Mouse (Mus musculus): ENCODE data around the gene Arhgdia.

Gene Arhgdia

DNA sequence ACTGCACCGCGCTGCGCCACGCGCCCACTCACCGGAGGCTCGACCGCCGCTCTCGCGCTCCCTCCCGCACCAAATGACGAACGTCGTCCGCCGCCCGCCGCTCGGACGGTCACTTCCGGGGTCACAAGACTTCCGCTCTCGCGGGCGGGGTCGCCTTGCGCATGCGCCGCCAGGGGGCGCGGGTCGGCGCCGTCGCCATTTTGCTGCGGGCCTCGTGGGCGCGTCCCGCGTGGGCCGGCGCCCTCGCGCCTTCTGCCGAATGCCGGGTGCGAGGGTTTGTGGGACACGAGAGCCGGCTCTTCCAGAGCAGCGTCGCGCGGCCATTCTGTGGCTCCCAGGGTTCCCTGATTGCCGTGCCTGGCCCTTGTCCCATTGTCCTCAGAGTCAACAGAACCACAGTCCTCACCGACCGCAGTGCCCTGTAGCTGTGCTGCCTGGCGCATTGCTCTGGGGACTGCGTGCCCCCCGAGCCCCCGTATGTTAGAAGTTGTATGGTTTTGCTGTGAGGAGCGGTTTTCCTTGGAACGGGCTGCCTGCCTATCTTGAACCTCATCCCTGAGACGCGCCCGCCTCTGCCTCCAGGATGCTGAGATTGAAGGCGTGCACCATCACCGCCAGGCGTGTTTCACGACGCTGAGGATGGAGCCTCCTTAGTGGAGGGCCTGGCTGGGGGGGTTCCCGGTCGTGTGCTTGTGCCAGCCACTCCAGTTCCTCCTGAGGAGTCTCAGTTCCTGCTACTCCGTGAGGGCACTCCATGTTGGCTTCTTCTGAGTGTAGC, at the start of gene Arhgdia:
Gene Arhgdia, minus strand, starts transcription at position 135 of the 778 bp plus-strand sequence.
- DNase-seq (ENCODE audit: low spot score in 2 of 2), result peak; percentile 83 to 90

DNA sequence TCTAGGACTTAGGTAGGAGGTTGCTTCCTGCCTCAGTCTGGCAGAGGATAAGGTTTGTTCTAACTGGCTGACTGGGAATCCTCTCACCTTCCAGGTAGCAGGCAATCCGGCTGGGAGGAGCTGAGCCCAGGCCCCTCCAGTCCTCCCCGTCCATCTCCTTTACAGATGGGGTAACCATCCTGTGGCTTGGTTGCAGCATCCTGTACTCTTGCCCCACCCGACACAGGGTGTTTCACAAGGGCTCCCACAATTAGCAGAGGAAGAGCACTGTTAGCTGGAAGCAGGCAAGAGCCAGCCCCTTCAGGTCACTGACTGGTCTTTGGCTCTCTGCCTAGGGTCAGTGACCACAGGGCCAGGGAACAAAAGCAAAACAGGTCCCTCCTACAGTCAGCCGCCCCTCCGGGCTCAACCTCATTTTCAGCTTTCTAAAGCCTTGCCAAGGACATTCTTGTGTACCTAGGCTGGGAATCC, 49.0 kb upstream of the Arhgdia start:
- DNase-seq (ENCODE audit: low spot score in 2 of 2), result peak in 1 of 2 experiments; percentile 29

GRCm38 (mm10) chr11:120629911-120630310, 48.5 kb upstream of the Arhgdia start:
- peak in 1 of 2 experiments; percentile 11 for DNase-seq (ENCODE audit: low spot score in 2 of 2)

DNA sequence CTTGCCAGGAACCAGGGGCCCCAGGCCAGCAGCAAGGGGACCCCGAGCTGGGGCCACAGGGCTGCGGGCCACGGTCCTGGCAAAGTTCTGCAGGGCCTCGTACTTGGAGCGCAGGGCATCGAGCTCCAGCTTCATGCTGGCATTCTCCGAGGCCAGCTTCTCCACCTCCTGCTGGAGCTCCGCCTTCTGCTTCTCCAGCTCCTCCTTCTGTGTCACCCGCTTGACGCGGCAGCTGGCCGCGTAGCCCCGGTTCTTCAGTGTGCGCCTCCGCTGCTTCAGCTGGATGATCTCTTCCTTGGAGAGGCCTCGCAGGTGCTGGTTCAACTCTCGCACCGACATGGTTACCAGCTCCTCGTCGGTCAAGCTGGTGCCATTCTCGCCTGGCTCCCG, 47.9 kb upstream of the Arhgdia start:
- peak in 1 of 2 experiments; percentile 19 for DNase-seq (ENCODE audit: low spot score in 2 of 2)

- DNase-seq (ENCODE audit: low spot score in 2 of 2), result no peak
These were observed 47.3 kb upstream of the Arhgdia start for GRCm38 (mm10) chr11:120628601-120629340.

DNA sequence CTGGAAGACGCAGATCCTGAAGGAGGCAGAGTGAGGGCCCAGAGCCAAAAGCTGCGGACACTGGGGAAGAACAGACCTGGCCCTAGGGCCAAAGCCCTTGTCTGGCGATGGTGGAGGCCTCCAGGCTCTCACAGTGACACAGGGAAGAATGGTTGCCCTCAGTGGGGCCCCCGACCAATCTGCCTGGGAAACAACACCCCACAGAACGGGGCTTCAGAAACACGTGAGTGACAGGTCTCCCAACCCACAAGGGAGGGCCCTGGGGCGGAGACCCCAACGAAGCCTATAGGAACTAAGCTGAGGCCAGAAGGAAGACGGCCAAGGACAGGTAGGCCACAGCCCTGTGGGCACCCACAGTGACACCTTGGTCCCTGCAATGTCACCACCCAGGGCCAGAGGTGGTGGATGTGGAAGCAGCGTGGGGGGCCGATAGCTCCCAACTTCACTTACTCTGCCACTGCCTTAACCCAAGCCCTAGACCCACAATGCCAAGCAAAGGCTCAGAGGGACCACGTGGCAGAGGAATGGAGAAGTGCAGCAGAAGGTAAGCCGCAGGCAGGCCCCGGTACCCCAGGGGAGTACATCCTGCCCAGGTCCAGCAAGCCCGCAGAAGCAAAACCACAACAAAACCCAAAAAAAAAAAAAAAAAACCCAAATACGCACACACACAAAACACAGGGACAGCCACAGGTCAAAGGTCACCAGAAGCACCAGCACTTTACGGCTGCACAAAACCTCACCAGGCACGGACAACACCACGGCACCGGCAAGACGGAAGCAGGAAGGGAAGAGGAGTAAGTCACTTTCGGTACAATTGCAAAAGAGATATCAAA, 46.3 kb upstream of the Arhgdia start:
- no peak for DNase-seq (ENCODE audit: low spot score in 2 of 2)

DNA sequence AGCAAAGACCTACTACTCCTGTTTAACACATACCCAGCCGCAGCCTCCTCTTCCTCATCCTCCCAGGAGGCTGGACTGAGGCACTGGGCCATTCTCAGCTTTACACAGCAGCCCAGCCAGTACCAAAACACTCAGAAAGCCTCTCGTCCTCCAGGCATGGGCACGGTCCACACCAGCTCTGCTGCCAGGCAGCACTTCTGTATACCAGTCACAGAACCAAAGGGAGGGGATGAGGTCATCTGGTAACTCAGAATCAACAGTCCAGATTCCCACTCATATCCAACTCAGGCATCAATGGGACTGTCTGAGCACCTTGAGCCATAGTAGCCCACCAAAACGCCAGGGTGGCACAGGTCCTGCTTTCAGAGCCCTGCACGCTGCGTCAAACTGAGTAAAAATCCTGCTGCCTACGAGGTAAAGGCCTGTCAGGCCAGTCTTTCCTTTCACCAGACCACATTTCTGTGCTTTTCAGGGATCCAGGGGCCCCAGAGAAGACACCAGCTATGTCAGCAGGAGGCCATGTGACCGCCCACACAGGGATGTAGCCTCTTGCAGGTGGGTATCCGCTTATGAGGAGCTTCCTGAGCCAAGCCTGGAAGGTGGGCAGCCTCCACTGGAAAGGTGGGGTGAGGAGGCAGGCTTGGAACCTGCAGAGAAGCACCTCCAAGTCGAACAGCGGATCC, 45.5 kb upstream of the Arhgdia start:
- DNase-seq (ENCODE audit: low spot score in 2 of 2), result no peak

GRCm38 (mm10) chr11:120625152-120625775, 43.8 kb upstream of the Arhgdia start, which contains the start of gene Sirt7:
Sirt7 (minus strand) TSS chr11:120625240.
- no peak for DNase-seq (ENCODE audit: low spot score in 2 of 2)

- peak; percentile 75 to 82 for DNase-seq (ENCODE audit: low spot score in 2 of 2)
These were observed 43.3 kb upstream of the Arhgdia start for GRCm38 (mm10) chr11:120624680-120625111.

GRCm38 (mm10) chr11:120623961-120624679, 42.7 kb upstream of the Arhgdia start:
- peak in 1 of 2 experiments; percentile 66 for DNase-seq (ENCODE audit: low spot score in 2 of 2)

DNA sequence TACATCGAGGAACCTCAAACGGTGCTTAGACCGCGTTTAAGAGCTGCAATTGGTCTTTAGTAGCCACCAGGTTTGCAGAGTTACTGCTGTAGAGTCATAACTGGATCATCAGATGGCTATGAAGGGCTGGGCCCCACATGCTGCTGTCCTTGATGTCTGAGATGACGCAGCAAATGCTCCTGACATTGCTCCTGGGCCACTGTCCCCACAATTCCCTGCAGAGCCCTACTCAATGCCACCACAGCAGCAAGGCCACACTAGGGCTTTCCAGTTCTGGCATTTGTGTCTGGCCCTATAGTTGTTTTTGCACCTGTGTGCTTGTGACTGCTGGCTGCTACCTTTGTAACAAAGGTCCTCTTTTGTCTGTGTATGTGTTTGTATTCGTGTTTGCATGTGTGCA, 41.4 kb upstream of the Arhgdia start:
- no peak for DNase-seq (ENCODE audit: low spot score in 2 of 2)

GRCm38 (mm10) chr11:120620195-120620594, 38.8 kb upstream of the Arhgdia start:
- DNase-seq (ENCODE audit: low spot score in 2 of 2), result no peak

DNA sequence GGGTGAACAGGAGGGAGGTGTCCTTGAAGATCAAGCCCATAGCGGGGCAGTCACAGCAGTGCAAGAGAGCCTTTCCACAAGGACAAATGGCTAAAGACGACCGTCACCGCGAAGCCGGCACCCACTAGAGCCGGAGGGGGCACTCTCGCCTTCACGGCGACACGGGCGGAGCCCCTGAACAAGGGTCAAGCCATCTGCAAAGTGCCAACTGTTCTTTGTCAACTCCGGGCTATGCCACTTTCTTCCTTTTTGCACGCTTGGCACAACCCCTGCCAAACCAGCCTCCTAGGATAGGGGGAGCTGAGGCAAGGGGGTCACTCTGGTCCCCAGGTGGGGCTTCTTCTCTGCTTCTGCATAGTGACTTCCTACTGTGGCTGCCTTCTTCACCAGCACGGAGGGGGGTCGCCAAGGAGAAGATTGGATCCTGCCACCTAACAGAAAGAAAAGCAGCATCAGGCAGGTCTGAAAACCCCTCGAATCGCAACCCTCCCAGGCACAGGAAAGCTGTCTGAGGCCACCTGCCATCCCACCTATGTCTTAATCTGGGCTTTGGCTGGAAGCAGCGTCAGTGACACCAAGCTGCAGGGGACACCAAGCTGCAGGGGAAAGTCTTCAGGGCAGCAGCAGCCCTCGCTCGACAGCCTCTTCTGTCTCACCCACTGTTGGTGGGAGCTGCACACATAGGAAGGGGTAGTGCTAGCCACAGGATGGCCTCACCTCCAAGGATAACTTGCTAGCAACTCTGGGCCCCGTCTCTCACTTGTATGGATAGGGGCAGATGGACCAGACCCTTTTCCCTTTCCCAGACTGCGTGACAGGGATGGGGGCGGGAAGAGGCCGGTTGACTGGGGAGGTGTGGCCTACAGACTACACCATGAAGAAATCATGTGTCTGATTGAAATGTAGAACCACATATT, 37.5 kb upstream of the Arhgdia start:
- DNase-seq (ENCODE audit: low spot score in 2 of 2), result no peak

DNA sequence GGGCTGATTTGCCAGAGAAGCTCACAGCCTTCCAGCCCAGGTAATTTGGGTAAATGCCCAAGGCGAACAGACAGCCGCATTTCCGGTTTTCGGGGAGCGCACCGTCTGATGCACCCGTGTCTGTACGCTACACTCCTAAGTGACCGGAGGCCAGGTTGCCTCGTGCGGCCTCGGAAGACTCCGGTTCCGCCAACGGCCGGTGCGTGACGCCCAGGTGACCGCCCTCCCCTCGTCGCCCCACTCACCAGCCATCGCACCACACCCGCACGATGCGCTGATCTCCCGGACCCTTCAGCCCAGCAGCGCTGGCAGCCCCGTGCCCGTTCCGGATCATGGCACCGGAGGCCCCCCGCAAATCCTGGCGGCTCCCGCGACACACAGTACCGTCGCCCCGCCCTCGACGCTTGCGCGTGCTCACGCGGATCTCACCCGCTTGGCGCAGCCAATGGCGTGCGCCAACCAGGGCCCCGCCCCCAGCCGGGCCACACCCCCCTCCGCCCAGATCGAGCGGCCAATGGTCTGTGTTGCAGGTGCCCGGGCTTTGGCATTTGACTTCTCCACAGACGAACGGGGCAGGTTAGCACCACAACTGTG, 36.2 kb upstream of the Arhgdia start, which contains the start of gene Pcyt2:
Gene Pcyt2, minus strand, starts transcription at position 418 of the 594 bp plus-strand sequence.
- DNase-seq (ENCODE audit: low spot score in 2 of 2), result peak; percentile 87 to 91

GRCm38 (mm10) chr11:120616617-120617294, 35.3 kb upstream of the Arhgdia start:
- DNase-seq (ENCODE audit: low spot score in 2 of 2), result no peak

DNA sequence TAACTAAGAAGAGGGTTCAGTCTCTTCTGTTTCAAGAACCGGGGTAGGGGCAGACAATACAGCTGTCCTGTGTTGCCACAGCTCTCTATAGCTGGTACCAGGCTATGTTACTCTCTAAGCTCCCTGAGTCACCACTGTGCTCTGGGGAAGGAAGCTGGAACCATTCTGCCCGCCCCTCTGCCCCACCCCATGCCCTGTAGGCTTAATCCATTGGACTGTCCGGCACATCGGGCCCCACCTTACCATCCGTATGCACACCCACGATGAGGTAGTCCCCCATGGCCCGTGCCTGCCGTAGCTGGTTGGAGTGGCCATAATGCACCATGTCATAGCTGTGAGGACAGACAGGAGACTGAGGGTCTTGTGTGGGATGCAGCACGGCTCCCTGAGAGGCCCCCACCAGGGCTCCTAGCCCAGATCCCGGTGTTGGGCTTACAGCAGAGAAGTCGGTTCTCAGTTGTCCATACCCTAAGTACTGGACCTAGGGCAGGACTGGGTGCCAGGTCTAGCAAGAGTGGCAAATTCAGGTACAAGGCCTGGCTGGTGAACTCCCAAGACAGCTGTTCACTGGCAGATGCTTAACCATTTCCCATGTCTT, 34.3 kb upstream of the Arhgdia start:
- no peak for DNase-seq (ENCODE audit: low spot score in 2 of 2)

DNA sequence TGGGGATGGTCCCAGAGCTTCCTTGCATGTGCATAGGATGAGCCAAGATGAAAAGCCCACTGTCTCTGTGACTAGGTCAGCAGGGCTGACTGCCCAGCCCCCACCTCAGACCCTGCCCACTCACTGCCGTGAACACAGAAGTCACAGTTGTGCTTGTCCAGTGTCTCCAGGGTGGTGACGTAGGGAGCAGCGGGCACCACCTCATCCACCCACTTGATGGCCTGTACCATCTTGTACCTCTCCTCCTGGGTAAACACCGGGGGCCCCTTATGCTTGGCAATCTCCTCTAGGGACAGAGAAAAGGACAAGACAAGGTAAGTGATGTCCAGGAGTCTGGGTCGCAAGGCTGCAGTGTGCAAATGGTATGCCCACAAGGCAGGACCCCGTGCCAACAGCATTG, 33.7 kb upstream of the Arhgdia start:
- no peak for DNase-seq (ENCODE audit: low spot score in 2 of 2)

Data from frontal cortex, postnatal 10 days (tissue).